Mouse (Mus musculus) cortical plate, adult 2 months (tissue): ENCODE data around the gene Fat1.

ENCODE experiments used
- CTCF ChIP-seq: fragments of 200-500 bp; IDR thresholded peaks from 2 replicates; pipeline ENCODE4 v1.5.1; 2011; ENCODE audit warnings: mild to moderate bottlenecking, control low read depth, low read length; ENCODE audit not compliant: insufficient read depth; ENCODE audit errors: extremely low read depth
- POLR2A ChIP-seq: fragments of 200-500 bp; IDR thresholded peaks from 2 replicates; pipeline ENCODE4 v1.6.1; 2011; ENCODE audit warnings: mild to moderate bottlenecking, low read length, control low read depth; ENCODE audit not compliant: insufficient read depth; ENCODE audit errors: extremely low read depth

DNA sequence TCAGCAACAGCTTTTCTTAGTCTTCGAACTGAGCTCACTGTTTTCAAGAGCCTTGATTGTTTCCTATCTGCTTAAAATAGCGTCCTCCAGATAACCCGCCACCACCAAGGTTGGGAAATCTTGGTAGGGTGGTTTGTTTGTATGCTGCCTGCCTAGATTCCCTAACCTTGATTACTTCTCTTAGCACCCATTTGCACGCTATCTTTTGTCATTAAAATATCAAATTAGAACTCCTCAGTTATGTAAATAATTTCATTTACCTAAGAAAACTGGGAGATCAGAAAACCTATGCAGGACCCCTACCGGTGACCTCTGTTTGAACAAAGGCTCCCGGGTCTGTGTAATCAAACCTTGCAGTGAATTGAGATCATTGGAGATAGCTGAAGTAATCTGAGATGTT is 44.0 kb downstream of the Fat1 start:
- TF ChIP-seq CTCF (no peak), POLR2A (no peak)
